Comparison of ENCODE assay signal across 22 mouse cellular contexts in the genomic region with DNA sequence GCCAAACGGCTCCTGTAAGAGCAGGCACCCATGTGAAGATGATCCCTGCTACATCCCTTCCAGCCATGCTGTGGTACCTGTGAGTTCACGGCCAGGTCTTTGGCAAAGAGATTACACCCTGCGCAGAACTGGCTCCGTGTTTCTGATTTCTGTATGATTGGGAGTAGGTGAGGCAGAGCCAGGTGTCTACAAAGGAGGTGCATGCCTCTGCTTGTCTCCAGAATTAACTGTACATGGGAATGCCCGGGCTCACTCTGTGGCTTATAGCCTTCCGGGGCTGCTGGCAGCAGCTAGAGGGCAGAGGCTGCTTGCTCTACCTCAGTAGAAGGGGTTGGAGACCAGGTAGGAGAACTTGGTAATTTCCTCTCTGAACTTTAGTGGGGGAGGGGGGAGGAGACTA.
A peak's percentile ranks its signal among the peaks of the same experiment; 100 is the strongest.
DNase-seq lines count a peak whose midpoint lies in the region; ATAC-seq and TF ChIP-seq lines count a peak whose summit lies in the region.
"Had no signal": no experiment of that assay in that cellular context is flagged by ENCODE, and none has a peak within 500 bp of the region (broad histone marks: within the 10 kb centered on the region; RNA-seq: fewer than 3 reads in every experiment).

No protein-coding gene starts in this region.

- TF ChIP-seq EP300 in stomach, postnatal 0 days (optimal IDR thresholded peaks at IDR 0.05): no peak

- H3K4me1 ChIP-seq in liver, embryonic 13.5 days (replicated peaks): peaks cover 49% of the 10 kb centered on the region
- H3K4me1 ChIP-seq in liver, embryonic 12.5 days: peaks cover 49% of the 10 kb centered on the region
- H3K4me1 ChIP-seq in stomach, postnatal 0 days (replicated peaks; ENCODE audit: control insufficient read depth, insufficient read depth): peaks cover 13% of the 10 kb centered on the region

- H3K27me3 ChIP-seq in liver, embryonic 13.5 days: no peaks in the 10 kb centered on the region
- no peaks in the 10 kb centered on the region for H3K27me3 ChIP-seq in liver, embryonic 12.5 days (replicated peaks)
- no peaks in the 10 kb centered on the region for H3K27me3 ChIP-seq in stomach, postnatal 0 days (ENCODE audit: control insufficient read depth, insufficient read depth, low read length)
- H3K27me3 ChIP-seq: embryonic facial prominence, embryonic 13.5 days; heart, embryonic 13.5 days; hindbrain, embryonic 12.5 days had no signal

- intact Hi-C loops in gastrocnemius, adult 2 months (cut with DNase I): no loop called here

- no peaks in the 10 kb centered on the region for H3K36me3 ChIP-seq in liver, embryonic 13.5 days
- H3K36me3 ChIP-seq in liver, embryonic 12.5 days: no peaks in the 10 kb centered on the region
- no peaks in the 10 kb centered on the region for H3K36me3 ChIP-seq in stomach, postnatal 0 days (ENCODE audit: control insufficient read depth, insufficient read depth, low read length)
- H3K36me3 ChIP-seq: embryonic facial prominence, embryonic 13.5 days; forebrain, embryonic 10.5 days; heart, embryonic 13.5 days; hindbrain, embryonic 12.5 days had no signal

- no peak overlapping the region for H3K4me3 ChIP-seq in gastrocnemius, adult 2 months
- H3K4me3 ChIP-seq in liver, embryonic 13.5 days (replicated peaks): no peak overlapping the region
- no peak overlapping the region for H3K4me3 ChIP-seq in liver, embryonic 12.5 days
- no peak overlapping the region for H3K4me3 ChIP-seq in stomach, postnatal 0 days (ENCODE audit: low read depth, low read length)
- H3K4me3 ChIP-seq: embryonic facial prominence, embryonic 13.5 days; forebrain, embryonic 10.5 days; heart, embryonic 13.5 days; hindbrain, embryonic 12.5 days had no signal

- H3K4me2 ChIP-seq in liver, embryonic 13.5 days: no peak overlapping the region
- H3K4me2 ChIP-seq in liver, embryonic 12.5 days: no peak overlapping the region
- H3K4me2 ChIP-seq in stomach, postnatal 0 days (replicated peaks; ENCODE audit: low read depth): no peak overlapping the region
- H3K4me2 ChIP-seq: embryonic facial prominence, embryonic 13.5 days; heart, embryonic 13.5 days; hindbrain, embryonic 12.5 days had no signal

- H3K9me3 ChIP-seq in liver, embryonic 13.5 days (replicated peaks): no peaks in the 10 kb centered on the region
- H3K9me3 ChIP-seq in liver, embryonic 12.5 days (replicated peaks): no peaks in the 10 kb centered on the region
- H3K9me3 ChIP-seq in stomach, postnatal 0 days (ENCODE audit: control insufficient read depth, low read length): no peaks in the 10 kb centered on the region
- H3K9me3 ChIP-seq: embryonic facial prominence, embryonic 13.5 days; forebrain, embryonic 10.5 days; heart, embryonic 13.5 days; hindbrain, embryonic 12.5 days had no signal

- no peak for DNase-seq in gastrocnemius, adult 2 months
- DNase-seq in gastrocnemius, adult 18-20 months (ENCODE audit: low spot score): no peak
- DNase-seq in liver, embryonic 13.5 days: no peak
- peak; percentile 63 for DNase-seq in urinary bladder, postnatal 14 days (ENCODE audit: low spot score)
- DNase-seq in urinary bladder, postnatal 10 days (ENCODE audit: low spot score): no peak
- DNase-seq in stomach, postnatal 0 days (ENCODE audit: low spot score): no peak
- no peak for DNase-seq in frontal cortex, postnatal 36 days (ENCODE audit: low spot score in 2 of 2)
- DNase-seq: adrenal gland, postnatal 14 days; cerebellum, adult 11-12 months; cerebellum, adult 9-10 months; cerebellum, postnatal 25 days; gastrocnemius, postnatal 25 days; heart, adult 11 months; heart, postnatal 36 days had no signal

- peak overlapping the region; percentile 79 for H3K27ac ChIP-seq in gastrocnemius, adult 2 months
- peak overlapping the region; percentile 9; the same call in 1 of the 2 replicates for H3K27ac ChIP-seq in liver, embryonic 13.5 days
- no peak overlapping the region for H3K27ac ChIP-seq in liver, embryonic 12.5 days
- 0 out of 2 replicates have a peak overlapping the region, but pooled peaks have one; percentile 9 for H3K27ac ChIP-seq in stomach, postnatal 0 days (replicated peaks)
- H3K27ac ChIP-seq: forebrain, embryonic 10.5 days; heart, embryonic 13.5 days; hindbrain, embryonic 12.5 days; hindbrain, postnatal 0 days had no signal

- ATAC-seq in liver, embryonic 13.5 days (ENCODE audit: low read depth): no peak
- ATAC-seq in liver, embryonic 12.5 days: no peak
- peak; percentile 17; the same call in 1 of the 2 replicates for ATAC-seq in stomach, postnatal 0 days (ENCODE audit: low FRiP score, low TSS enrichment)
- ATAC-seq: activated CD4-positive, CD25-positive, alpha-beta regulatory T cell, adult 4 months; forebrain, embryonic 14.5 days; hindbrain, postnatal 0 days had no signal

- 69% methylated on average over 6 of the region's 6 CpGs for WGBS in liver, embryonic 13.5 days (ENCODE audit: insufficient replicate concordance)
- 63% methylated on average over 6 of the region's 6 CpGs for WGBS in liver, embryonic 12.5 days (ENCODE audit: insufficient replicate concordance)
- 61% methylated on average over 6 of the region's 6 CpGs for WGBS in stomach, postnatal 0 days

- no peak overlapping the region for H3K9ac ChIP-seq in liver, embryonic 13.5 days
- no peak overlapping the region for H3K9ac ChIP-seq in liver, embryonic 12.5 days
- no peak overlapping the region for H3K9ac ChIP-seq in stomach, postnatal 0 days (ENCODE audit: low read length)
- H3K9ac ChIP-seq: embryonic facial prominence, embryonic 13.5 days; heart, embryonic 13.5 days; hindbrain, embryonic 12.5 days had no signal

- TF ChIP-seq CTCF in gastrocnemius, adult 2 months (IDR thresholded peaks at IDR 0.05): no peak
- TF ChIP-seq CTCF in stomach, postnatal 0 days (IDR thresholded peaks at IDR 0.05; ENCODE audit: low read depth): peak; percentile 49
